Mouse (Mus musculus) ovary, postnatal 10 days (tissue): Measurements from ENCODE around the gene 4930402H24Rik.
"Not testable (repeated sequence)": the region's sequence is repeated elsewhere in the genome, so short reads cannot be mapped to it uniquely, and the experiment has no call there.

Experiments used
- DNase-seq: peaks from one replicate; pipeline ENCODE4 v3.0.0; 2022; ENCODE audit warnings: low spot score

4930402H24Rik gene

DNA sequence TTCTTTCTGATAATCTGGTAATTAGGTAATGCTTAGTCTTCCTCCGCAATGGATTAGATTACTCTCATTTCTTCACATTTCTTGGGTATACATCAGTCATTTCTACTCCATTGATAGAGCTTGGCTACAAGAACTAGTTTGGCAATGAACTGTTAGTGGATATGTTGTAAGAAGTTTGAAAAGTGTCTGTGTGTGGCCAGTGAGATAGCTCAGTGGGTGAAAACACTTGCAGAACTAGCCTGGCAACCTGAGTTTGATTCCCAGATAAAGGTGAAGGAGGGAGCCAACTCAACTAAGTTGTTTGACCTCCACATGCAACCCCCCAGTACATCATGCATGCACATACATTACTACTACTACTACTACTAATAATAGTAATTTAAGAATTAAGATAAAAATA is 53.2 kb downstream of the 4930402H24Rik start:
- no peak for DNase-seq

DNA sequence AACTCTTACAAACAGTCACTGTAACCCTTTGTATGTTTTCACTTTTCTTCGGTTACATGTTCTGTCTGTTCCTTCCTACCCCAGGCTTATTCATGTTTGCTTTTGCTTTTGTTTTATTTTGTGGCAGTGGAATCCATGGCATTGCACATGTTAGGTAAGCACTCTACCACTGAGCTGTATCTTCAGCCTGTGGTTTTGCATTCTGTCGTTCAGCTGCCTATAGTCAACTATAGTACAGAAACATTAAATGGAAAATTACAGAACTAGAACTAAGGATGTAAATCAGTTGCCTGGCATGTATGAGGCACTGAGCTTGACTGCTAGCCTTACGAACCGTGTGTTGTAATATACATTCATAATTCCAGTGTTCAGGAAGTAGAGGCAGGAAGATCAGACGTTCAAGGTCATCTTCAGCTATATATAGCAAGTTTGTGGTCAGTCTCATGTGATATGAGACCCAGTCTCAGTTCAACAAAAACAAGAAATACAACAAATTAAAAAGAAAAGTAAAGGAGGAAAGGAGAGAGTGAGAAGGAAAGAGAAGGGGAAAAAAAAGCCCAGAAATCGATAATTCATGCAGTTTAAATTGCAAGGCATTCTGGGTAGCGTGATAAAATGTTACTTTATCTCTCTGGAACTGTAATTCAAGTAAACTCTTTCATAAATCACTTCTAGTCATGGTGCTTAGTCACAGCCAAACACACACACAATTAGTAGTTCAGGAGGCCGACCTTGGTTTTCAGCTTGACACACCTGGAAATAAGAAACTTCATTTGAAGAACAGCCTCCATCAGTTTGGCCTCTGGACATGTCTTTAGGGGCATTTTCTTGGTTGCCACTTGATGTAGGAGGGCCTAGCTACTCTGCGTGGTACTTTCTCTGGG is 54.6 kb downstream of the 4930402H24Rik start:
- no peak for DNase-seq

DNA sequence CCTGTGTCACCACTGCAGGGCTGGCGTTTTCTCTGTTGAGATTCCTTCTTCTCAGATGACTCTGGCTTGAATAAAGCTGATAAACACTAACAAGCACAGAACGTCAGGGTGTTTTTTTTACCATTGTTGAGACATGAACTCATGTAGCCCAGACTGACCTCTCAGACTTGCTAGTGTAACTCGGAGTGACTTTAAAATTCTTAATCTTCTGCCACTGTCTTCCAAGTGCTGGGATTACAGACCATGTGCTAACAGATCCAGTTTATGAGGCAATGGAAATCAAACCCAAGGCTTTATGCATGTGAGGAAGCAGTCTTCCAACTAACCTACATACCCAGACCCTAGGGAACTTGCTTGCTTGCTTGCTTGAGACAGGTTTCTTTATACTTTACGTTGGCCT is 56.5 kb downstream of the 4930402H24Rik start:
- DNase-seq = no peak

DNA sequence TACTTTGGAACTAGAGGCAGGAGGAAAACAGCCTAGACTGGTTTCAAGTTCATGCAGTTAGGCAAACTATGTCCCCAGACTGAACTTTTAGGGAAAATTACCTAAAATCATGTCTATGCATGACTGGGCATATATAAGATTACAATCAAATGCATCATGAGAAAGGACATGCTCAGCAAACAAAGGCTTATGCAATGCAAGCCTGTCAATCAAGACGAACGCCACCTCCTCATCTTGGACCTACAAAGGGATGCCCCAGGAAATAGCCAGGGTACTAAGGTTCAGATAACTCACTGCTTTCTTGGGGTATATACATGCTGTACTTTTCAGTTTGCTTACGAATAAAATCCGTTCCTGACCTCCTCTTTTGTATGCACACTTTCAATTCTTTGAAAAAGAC is 57.9 kb downstream of the 4930402H24Rik start:
- no peak for DNase-seq

DNA sequence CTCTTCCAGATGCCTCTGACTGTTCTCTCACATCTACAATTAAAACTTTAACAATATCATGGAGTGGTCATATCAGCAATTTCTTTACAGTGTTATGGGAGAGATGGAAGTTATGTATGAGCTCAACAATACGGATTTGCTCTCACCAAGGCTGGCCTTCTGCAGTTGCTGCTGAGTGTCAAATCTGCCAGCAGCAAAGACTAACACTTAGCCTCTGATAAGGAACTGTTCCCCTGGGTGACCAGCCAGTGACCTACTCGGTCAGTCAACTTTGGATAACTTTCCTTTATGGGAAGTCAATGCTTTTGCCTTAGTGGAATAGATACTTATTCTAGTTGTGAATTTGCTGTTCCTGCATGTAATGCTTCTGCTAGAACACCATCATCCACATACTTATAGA is 62.6 kb downstream of the 4930402H24Rik start:
- DNase-seq = no peak

DNA sequence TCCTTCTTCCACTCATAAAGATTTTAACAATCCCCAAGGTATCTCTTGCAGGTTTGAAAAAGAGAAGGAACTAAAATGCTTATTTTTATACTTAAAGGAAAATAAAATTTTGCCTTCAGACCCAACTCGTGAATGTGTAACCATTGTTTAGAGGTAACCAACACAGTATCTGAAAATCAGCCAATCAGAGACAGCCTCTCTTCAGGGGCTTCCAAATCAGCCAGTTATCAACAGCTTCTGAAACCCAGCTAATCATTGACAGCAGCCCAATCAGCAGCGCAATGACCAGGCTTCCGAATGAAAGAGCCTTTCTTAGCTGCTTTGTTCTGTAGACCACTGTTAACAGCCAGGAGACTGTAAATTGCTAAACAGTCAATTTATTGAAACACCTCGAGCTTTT is 65.4 kb downstream of the 4930402H24Rik start:
- DNase-seq = no peak

DNA sequence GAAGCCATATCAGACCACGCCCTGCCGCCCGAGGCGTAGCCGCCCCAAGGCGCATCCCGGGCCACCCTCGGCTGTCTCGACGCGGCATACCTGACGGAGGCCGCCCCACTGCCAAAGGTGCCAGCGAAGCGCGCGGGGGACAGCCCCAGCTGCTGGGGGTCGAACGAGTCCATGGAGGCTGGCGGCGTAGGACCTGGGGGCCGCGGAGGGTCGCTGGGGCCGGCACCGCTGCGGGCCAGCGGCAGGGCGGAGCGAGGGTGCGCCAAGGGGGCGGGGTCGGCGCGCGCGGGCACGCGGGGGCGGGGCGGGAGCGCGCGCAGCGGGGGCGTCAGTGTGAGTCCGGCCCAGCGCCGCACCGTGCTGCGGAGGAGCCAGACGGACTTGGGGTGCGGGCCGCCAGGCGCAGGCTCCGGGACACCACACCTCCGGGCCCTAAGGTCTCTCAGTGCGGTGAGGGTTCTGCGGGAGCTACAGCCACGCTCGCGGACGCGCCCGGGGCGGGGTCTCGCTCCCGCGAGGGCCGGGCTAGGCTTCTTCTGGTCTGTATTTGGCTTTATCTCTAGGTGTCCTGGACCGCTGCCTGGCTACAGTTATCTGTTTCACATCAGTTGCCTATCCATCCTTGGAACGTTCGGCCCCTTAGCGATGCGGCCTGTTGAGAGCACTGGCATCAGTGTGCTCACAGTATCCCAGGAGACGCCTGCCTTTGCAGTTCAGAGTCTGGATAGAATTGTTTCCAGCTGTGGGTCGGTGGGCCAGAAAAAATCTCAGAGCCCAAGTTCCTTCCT is 66.1 kb downstream of the 4930402H24Rik start:
- peak; percentile 74 for DNase-seq

DNA sequence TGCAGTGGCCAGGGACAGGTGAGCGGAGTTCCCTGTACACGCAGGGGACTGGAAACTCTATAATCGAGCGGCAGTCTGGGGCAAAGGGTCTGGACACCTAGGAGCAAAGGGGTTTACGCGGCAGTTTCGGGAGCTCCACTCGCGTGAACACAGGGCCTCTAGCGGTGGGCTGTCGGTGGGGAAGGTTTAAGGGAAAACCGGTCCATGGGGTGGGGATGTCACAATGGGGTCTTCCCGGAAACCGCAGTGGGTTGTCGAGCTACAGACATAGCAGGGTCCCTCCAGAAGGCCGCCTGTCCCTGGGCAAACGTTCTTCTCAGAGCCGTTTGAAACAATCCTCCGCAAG is 66.7 kb downstream of the 4930402H24Rik start:
- no peak for DNase-seq

DNA sequence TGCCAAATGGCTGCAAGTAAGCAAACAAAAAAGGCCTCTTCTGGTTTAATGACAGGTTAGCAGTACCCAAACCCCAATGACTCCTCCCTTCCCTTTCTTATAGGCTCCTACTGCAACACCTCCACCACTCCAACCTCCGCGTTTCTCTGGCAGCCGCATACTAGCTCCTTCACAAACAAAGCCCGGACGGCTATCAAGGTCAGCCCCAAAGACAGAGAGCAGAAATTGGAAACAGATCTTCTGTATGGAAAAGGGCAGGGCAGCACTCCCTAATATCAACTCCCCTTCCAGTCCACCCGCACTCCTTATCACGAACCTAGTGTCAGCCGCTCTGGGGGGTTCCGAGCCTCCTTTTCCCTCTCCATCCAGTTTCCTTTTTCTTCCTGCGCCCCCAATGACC is 67.1 kb downstream of the 4930402H24Rik start:
- DNase-seq = no peak

DNA sequence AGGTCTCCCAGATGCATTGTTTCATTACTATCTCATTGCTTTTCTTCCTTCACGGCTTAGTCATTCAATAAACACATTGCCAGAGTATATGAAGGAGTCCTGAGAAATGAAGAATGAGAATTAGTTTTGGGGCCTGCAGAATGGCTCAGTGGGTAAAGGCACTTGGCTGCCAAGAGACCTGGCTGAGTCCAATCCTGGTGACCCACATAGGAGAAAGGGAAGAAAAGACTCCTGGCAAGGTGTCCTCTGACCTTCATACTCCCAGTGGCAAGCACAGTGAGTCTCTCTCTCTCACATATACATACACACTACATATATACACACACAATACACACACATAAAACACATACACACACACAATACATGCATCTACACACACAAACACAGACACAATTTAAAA is 68.1 kb downstream of the 4930402H24Rik start:
- no peak for DNase-seq

DNA sequence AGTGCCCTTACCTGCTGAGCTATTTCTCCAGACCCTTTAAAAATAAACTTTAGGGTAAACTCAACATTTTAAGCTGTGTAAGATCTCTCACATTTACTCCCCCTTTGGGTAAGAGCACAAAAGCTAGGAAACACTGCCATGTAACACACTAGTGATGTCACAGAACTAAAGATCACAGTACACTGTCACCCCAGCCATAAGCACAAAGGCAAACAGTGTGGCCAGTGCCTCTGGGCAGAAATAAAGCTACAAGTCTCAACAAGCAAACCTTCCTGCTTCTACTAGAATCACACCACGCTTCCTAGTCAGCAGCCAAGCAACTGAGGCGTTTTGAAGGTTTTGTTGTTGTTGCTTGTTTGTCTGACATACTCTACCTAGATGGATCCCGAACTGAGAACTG is 72.5 kb downstream of the 4930402H24Rik start:
- DNase-seq = no peak

DNA sequence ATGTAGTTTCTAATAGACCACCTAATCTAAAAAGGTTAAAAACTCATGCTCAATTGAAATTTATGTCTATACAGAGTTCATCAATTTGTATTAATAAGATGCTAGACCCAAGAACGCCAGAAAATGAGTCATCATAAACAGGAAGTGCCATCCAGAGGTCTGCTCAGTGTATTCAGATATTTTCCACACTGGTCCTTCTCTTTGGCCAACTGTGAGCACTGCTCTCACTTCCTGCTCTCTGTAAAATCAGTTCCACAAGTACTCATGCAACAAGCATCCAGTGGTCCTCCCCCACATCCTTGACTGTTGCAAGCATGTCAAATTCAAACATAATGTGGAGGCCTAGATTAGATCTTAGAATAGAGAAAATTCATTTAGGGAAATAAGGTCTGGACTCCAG is 73.6 kb downstream of the 4930402H24Rik start:
- no peak for DNase-seq

DNA sequence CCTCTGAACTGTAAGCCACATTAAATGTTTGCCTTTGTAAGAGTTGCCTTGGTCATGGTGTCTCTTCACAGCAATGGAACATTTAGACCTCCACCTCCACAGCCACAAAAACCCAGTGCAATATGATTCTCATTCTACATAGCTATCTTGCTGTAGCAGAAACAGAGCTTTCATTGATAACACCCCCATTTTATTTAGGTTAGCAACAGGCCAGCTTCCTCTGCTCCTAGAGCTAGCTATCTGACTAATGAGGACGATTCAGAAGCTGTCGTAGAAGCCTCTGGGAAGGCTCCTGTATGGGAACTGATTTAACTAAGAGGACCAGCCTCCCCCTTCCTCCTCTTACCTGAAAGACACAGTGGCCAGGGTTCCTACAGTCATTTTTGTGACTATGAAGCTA is 74.2 kb downstream of the 4930402H24Rik start:
- no peak for DNase-seq

DNA sequence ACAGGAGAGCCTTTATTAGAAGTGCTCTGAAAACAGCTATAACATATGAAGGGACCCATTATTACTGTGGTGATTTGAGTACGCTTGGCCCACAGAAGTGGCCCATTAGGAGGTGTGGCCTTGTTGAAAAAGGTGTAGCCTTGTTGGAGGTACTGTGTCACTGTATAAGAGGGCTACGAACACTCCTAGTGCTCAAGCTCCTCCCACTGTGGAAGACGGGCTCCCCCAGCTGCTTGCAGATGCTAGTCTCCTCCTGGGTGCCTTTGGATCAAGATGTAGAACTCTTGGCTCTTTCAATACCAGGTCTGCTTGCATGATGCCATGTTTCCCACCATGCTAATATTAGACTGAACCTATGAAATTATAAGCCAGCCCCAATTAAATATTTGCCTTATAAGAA is 76.0 kb downstream of the 4930402H24Rik start:
- no peak for DNase-seq

DNA sequence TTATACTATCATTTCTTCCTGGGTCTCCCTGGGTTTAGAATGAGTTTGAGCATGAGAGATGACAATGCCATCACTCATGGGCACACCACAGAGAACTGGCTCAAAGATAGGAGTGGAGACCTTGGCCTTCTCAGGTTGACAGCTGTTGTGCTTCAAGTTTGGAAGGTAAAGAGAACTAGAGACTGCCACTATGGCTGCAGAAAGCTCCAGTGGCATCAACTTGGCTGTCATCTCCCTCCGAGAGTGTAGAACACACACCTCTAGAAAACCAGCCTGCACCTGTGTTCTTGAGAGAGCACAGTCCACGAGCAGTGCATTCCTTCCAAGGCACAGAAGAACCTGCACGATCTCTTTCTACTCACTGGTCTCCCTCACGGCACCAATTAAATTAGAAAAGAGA is 76.7 kb downstream of the 4930402H24Rik start:
- DNase-seq = no peak

DNA sequence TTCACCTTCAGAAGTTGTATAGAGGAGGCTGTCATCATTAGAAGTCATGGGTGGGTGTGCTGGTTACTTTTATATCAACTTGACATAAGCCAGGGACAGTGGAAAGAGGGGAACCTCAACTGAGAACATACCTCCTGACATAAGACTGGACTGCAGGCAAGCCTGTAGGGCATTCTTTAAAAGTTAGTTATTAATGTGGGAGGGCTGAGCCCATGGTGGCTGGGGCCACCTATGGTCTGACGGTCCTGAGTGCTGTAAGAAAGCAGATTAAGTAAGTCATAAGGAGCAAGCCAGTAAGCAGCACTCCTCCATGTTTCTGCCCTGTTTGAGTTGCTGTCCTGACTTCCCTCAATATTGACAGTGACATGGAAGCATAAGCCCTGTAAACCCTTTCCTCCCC is 77.5 kb downstream of the 4930402H24Rik start:
- no peak for DNase-seq

DNA sequence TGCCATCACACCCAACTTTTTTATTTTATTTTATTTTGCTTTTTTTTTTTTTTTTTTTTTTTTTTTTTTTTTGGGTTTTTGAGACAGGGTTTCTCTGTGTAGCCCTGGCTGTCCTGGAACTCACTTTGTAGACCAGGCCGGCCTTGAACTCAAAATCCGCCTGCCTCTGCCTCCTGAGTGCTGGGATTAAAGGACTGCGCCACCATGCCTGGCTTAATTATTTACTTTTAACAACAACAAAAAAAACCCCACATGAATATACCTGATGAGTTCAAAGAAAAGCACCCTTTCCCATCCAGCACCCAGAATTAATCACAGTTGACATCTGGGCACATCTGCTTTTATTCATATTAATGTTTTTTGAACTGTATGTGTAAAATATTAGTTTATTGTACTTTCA is 78.1 kb downstream of the 4930402H24Rik start:
- DNase-seq = not testable (repeated sequence)

DNA sequence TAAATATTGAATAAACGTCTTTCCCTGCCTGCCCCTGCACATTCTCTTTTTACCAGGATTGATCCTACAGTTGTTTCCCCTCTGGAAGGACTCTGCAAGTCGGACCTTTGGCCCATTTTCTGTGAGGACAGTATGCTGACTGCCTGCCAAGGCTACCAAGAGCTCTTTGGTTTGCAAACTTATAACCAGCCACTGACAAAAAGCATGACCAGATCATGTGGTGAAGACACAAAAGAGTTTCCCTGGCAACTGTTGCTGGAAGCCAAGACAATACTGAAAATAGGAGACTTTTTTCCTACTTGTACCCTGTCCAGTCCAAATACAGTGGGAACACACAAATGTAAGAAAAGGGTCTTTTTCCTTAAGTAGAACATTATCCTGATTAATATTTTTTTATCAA is 78.8 kb downstream of the 4930402H24Rik start:
- no peak for DNase-seq

DNA sequence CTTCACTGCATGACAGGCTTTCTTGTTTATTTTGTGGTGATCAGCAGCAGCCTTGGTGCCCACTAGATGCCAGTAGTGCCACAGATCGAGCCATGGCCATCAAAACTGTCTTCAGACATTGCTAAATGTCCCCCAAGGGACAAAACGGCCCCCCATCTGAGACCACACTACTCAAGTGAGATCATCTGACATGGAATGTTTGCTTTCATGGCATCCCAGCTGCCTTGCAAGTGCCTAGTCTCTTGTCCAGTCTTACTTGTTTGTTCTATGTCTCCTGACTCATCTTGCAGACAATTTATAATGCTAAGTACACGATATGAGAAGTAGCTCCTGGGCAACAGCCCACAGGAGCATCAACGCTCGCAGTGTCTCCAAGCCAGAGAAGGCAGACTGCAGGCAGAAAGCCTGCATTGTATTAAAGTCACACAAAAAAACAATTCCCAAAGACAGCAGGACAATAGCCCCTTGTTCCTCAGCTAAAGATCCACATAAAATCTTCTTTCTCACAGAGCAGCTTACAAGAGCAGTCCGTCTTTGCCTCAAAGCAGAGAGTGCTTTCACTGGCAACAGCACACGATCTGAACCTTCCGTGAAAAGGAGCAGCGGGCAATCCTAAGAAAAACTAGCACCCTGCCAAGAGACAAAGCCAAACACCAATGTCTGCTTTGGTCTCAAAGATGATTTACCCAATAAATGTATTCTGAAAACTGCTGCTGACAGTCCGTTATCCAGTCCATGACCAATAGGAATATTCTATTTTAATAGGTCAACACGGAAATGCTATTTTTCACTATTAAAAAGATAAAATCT is 87.2 kb downstream of the 4930402H24Rik start:
- no peak for DNase-seq

DNA sequence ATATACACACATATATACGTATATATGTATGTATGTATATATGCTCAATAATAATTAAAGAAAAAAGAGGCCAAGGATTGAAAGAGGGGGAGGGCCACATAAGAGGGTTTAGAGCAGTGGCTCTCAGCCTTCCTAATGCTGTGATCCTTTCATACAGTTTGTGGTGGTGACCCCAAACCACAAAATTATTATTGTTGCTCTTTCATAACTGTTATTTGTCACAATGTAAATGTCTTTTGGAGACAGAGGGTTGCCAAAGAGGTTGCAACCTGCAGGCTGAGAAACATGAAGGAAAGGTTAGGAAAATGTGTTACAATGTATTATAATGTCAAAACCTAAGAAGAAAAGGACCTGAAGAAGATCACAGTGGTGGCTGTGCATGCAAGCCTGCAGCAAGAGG is 88.3 kb downstream of the 4930402H24Rik start:
- no peak for DNase-seq

DNA sequence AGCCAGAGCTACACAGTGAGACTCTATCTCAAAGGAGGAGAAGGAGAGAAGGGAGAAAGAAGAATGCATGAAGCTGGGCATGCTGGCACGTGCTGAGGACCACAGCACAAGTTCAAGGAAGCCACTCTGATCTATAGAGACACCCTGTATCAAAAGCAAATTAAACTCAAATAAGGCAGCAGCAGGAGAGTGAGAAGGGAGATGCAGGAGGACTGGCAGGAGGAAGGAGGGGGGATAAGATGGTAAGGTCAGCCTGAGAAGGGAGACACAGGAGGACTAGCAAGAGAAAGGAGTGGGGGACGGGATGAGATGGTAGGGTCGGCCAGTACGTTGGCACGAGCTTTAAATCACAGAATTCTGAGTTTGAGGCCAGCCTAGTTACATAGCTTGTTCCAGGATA is 90.0 kb downstream of the 4930402H24Rik start:
- DNase-seq = no peak

DNA sequence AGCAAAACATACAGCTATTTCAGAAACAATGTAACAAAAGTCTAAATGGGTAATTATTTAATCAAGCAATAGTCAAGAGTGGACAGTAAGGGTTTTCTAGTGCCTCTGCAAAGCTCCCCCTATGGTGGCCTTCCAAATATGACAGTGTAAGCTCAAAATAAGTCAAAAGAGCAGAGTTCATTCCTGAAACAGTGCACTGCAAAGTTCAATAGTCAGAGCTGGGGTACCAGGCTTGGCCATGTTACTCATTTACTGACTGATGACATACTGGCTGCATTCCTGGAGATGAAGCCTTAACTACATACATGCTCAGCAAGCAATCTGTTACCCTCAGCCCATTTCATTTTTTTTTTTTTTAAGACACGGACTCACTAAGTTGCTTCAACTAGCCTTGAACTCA is 91.7 kb downstream of the 4930402H24Rik start:
- no peak for DNase-seq

DNA sequence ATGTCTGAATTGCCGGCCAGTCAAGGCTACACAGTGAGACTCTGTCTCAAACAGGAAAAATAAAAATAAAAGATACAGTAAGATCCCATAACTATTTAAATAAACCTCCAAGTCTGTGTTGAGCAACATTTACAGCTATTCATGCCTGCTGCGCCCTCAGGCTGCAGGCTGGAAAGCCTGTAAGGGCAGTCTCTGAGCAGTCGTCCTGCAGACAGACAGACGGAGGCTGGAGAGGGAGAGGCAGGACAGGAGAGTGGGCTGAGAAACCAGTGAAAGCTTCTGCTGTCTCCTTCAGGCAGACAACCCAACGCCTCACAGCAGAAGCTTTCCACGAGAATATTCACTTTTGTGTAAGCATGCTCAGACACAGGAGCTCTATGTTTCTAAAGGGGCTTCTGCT is 92.5 kb downstream of the 4930402H24Rik start:
- no peak for DNase-seq
